Mouse (Mus musculus): Measurements from ENCODE around the gene Ccdc187.

- TF ChIP-seq ZNF384 (IDR thresholded peaks at IDR 0.05; ENCODE audit: low read depth, low read length), result no peak
- no peak for TF ChIP-seq CHD2 (IDR thresholded peaks at IDR 0.05; ENCODE audit: low read depth, low read length)
- no peak for TF ChIP-seq ZC3H11A (IDR thresholded peaks at IDR 0.05; ENCODE audit: borderline replicate concordance, low read depth, low read length)
- no peak for TF ChIP-seq MAFK (IDR thresholded peaks at IDR 0.05; ENCODE audit: insufficient read depth, low read depth, low read length)
- TF ChIP-seq HCFC1 (IDR thresholded peaks at IDR 0.05; ENCODE audit: borderline replicate concordance, insufficient read depth, low read length), result no peak
These were observed 4.2 kb downstream of the Ccdc187 start for GRCm38 (mm10) chr2:26290133-26290532.
